7 mouse cellular contexts compared by ENCODE assay signal in the genomic region with DNA sequence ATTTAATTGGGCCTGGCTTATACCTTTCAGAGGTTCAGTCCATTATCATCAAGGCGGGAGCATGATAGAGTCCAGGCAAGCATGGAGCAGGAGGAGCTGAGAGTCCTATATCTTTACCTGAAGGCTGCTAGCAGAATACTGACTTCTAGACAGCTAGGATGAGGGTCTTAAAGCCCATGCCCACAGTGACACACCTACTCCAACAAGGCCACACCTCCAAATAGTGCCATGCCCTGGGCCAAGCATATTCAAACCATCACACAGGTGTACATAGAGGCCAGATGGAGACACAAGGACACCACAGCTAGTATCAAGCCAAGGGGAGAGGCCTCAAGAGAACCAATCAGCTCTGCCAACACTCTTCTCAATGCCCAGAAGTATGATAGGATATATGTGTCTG.
A peak's percentile ranks its signal among the peaks of the same experiment; 100 is the strongest.
DNase-seq lines count a peak whose midpoint lies in the region; TF ChIP-seq lines count a peak whose summit lies in the region.
"Not testable (repeated sequence)": the region's sequence is repeated elsewhere in the genome, so short reads cannot be mapped to it uniquely, and the experiment has no call there.

No protein-coding gene starts in this region.

- not testable (repeated sequence) for H3K27me3 ChIP-seq in CH12.LX (replicated peaks); heart, embryonic 10.5 days (ENCODE audit: insufficient read depth, poor library complexity, severe bottlenecking)

- H3K79me2 ChIP-seq in CH12.LX (replicated peaks; ENCODE audit: control insufficient read depth, extremely low read depth, insufficient read depth, poor library complexity, severe bottlenecking); macrophage (ENCODE audit: inconsistent target): not testable (repeated sequence)

- peaks cover 53 to 80% of the 10 kb centered on the region in 2 experiments for H3K4me1 ChIP-seq in CH12.LX (ENCODE audit: control insufficient read depth in 1 of 2, insufficient read depth in 2 of 2)
- peaks cover 71% of the 10 kb centered on the region for H3K4me1 ChIP-seq in bone marrow macrophage, adult 2 months (ENCODE audit: control insufficient read depth, insufficient read depth, low read length)
- H3K4me1 ChIP-seq in embryonic fibroblast, embryonic 13.5 days (ENCODE audit: control insufficient read depth, insufficient read depth, low read length), result peaks cover 19% of the 10 kb centered on the region
- peaks cover 40% of the 10 kb centered on the region for H3K4me1 ChIP-seq in heart, embryonic 10.5 days

- not testable (repeated sequence) for H3K9me3 ChIP-seq in CH12.LX (replicated peaks; ENCODE audit: low read length); heart, embryonic 10.5 days

- TF ChIP-seq RAD21 in CH12.LX (IDR thresholded peaks at IDR 0.05; ENCODE audit: low read depth, low read length), result not testable (repeated sequence)

- H3K4me2 ChIP-seq in CH12.LX (ENCODE audit: insufficient read depth, low read depth, poor library complexity, severe bottlenecking), result not testable (repeated sequence)

- not testable (repeated sequence) for H3K36me3 ChIP-seq in CH12.LX (replicated peaks in 1 of 2; ENCODE audit: control insufficient read depth in 1 of 2, insufficient read depth in 1 of 2, low read length in 1 of 2); heart, embryonic 10.5 days; macrophage (ENCODE audit: inconsistent target)

- TF ChIP-seq EP300 in CH12.LX (IDR thresholded peaks at IDR 0.05; ENCODE audit: low read length), result not testable (repeated sequence)

- H3K27ac ChIP-seq in CH12.LX (ENCODE audit: insufficient read depth, low read depth) (peak overlapping the region; percentile 26; the same call in 1 of the 2 replicates), macrophage (peak overlapping the region; percentile 99)
- peak overlapping the region; percentile 92 for H3K27ac ChIP-seq in bone marrow macrophage, adult 2 months (ENCODE audit: insufficient read depth, low read depth, low read length)
- 0 out of 2 replicates have a peak overlapping the region, but pooled peaks have one; percentile 42 for H3K27ac ChIP-seq in embryonic fibroblast, embryonic 13.5 days (ENCODE audit: insufficient read depth, low read length)
- H3K27ac ChIP-seq in gastrocnemius, adult 2 months, result peak overlapping the region; percentile 89
- H3K27ac ChIP-seq in heart, embryonic 10.5 days, result 0 out of 2 replicates have a peak overlapping the region, but pooled peaks have one; percentile 78

- not testable (repeated sequence) for H3K4me3 ChIP-seq in CH12.LX (replicated peaks in 1 of 3; ENCODE audit: low read depth in 2 of 3, low read length in 2 of 3, poor library complexity in 1 of 3); bone marrow macrophage, adult 2 months (ENCODE audit: insufficient read depth, low read length); embryonic fibroblast, embryonic 13.5 days (ENCODE audit: insufficient read depth, low read length); gastrocnemius, adult 2 months; heart, embryonic 10.5 days; macrophage (ENCODE audit: inconsistent target)

- dilution Hi-C loops in CH12.LX (cut with MboI; ENCODE audit: extremely low pct_ligation_motif_present, extremely low pct_unique_long_range_greater_than_20kb, low sequenced_read_pairs), result not testable (repeated sequence)

- WGBS in heart, embryonic 10.5 days, result 90% methylated on average over 1 of the region's 1 CpGs
- 82% methylated on average over 1 of the region's 1 CpGs for WGBS in macrophage (ENCODE audit: missing documents)

- intact Hi-C loops in gastrocnemius, adult 2 months (cut with DNase I), result loop anchor here (2.0 kb wide), 1 partner anchor 32 kb away; no protein-coding TSS in a partner anchor

- not testable (repeated sequence) for DNase-seq in CH12.LX (ENCODE audit: extremely low read depth); gastrocnemius, adult 2 months; heart, embryonic 10.5 days (ENCODE audit: low spot score)
- peak; percentile 91 for DNase-seq in heart, adult 11 months

- not testable (repeated sequence) for TF ChIP-seq CTCF in CH12.LX (conservative IDR thresholded peaks at IDR 0.05 in 1 of 2, IDR thresholded peaks at IDR 0.05 in 1 of 2; ENCODE audit: low read depth in 2 of 2, low read length in 2 of 2); bone marrow macrophage, adult 2 months (IDR thresholded peaks at IDR 0.05; ENCODE audit: low read depth, low read length); embryonic fibroblast, embryonic 13.5 days (IDR thresholded peaks at IDR 0.05; ENCODE audit: borderline replicate concordance, insufficient read depth, low read length); gastrocnemius, adult 2 months (IDR thresholded peaks at IDR 0.05)

- not testable (repeated sequence) for TF ChIP-seq POLR2A in CH12.LX (IDR thresholded peaks at IDR 0.05; ENCODE audit: low read depth, low read length); bone marrow macrophage, adult 2 months (IDR thresholded peaks at IDR 0.05; ENCODE audit: borderline replicate concordance, low read depth, low read length); embryonic fibroblast, embryonic 13.5 days (IDR thresholded peaks at IDR 0.05; ENCODE audit: low read depth, low read length)

- not testable (repeated sequence) for H3K9ac ChIP-seq in CH12.LX (ENCODE audit: insufficient read depth, low read depth)

- in situ Hi-C loops in CH12.LX (cut with MboI; ENCODE audit: low pct_ligation_motif_present, low pct_unique_long_range_greater_than_20kb, low sequenced_read_pairs), result loop anchor here (5.0 kb wide), 2 partner anchors 35 kb away; no protein-coding TSS in a partner anchor

Comparison
In these comparisons a context has a peak if more than half of its experiments do, and no peak if none do; other contexts are left out.
1. H3K27ac ChIP-seq: peak in every context shown above with its lines; median percentile 99 in macrophage; 92 in bone marrow macrophage, adult 2 months; 89 in gastrocnemius, adult 2 months; 78 in heart, embryonic 10.5 days; 42 in embryonic fibroblast, embryonic 13.5 days; 26 in CH12.LX.